Mouse (Mus musculus) bone marrow, adult 2 months (tissue): Measurements from ENCODE around the gene Furin. TPM values are rescaled to one million over a fixed set of nuclear protein-coding genes. Genes with fewer than 3 reads are reported as not detected.
"Not testable (repeated sequence)": the region's sequence is repeated elsewhere in the genome, so short reads cannot be mapped to it uniquely, and the experiment has no call there.

Source experiments
- H3K27ac ChIP-seq: fragments of 200-500 bp; 2 replicates; pipeline ENCODE4 v1.5.1; 2012; ENCODE audit warnings: low read depth, mild to moderate bottlenecking, control low read depth, inconsistent platforms, low read length; ENCODE audit not compliant: control insufficient read depth, poor library complexity, insufficient read depth
- H3K4me1 ChIP-seq: fragments of 200-500 bp; 2 replicates; pipeline ENCODE4 v1.6.1; 2011; ENCODE audit warnings: low read length; ENCODE audit not compliant: control insufficient read depth, insufficient read depth
- H3K4me3 ChIP-seq: fragments of 200-500 bp; replicated peaks from 2 replicates; pipeline ENCODE3; 2011; ENCODE audit warnings: mild to moderate bottlenecking, low read depth, low read length, control low read depth; ENCODE audit not compliant: control insufficient read depth
- CTCF ChIP-seq: fragments of 200-500 bp; IDR thresholded peaks from 2 replicates; pipeline ENCODE4 v1.5.1; 2011; ENCODE audit warnings: low read length, control low read depth; ENCODE audit not compliant: control insufficient read depth, insufficient read depth
- POLR2A ChIP-seq: fragments of 200-500 bp; IDR thresholded peaks from 2 replicates; pipeline ENCODE4 v1.6.1; 2011; ENCODE audit warnings: low read depth, mild to moderate bottlenecking, control low read depth, low read length, borderline replicate concordance; ENCODE audit not compliant: control insufficient read depth
- WGBS: fragments of 180-500 bp; shearing (Covaris S2); methylation state at CpG from one replicate; pipeline ENCODE4 v1.1.7; 2018; 5-methylcytosine and 5-hydroxymethylcytosine counted together
- polyA plus RNA-seq: library from polyadenylated mRNA; stranded (reverse); fragments of >200 nt; gene quantifications from 2 replicates; pipeline ENCODE4 v1.2.4, GENCODE M21; 2011; ENCODE audit warnings: low replicate concordance; ENCODE audit not compliant: missing spikeins, insufficient read depth, insufficient read length

The Furin gene
- polyA plus RNA-seq, 1 experiment: 31.0 TPM

GRCm38 (mm10) chr7:80402651-80403321, 2.5 kb downstream of the Furin start:
- TF ChIP-seq CTCF (no peak), POLR2A (peak; percentile 32; the same call in 1 of the 2 replicates)
- WGBS: 8% methylated on average over 83 of the region's 92 CpGs
- H3K4me1 ChIP-seq: peaks cover 6% of the 10 kb centered on the region
- peak overlapping the region; percentile 68 for H3K4me3 ChIP-seq
- H3K27ac ChIP-seq: peak overlapping the region; percentile 97

GRCm38 (mm10) chr7:80401860-80402641, 3.2 kb downstream of the Furin start:
- under 1% methylated on average over 102 of the region's 102 CpGs for WGBS
- Histone ChIP-seq H3K4me3 (peak overlapping the region; percentile 68), H3K27ac (peak overlapping the region; percentile 97), H3K4me1 (peaks cover 6% of the 10 kb centered on the region)
- no peak for TF ChIP-seq CTCF
- no peak for TF ChIP-seq POLR2A

GRCm38 (mm10) chr7:80401041-80401859, 4.0 kb downstream of the Furin start:
- H3K4me3 ChIP-seq: peak overlapping the region; percentile 68
- H3K27ac ChIP-seq: peak overlapping the region; percentile 97
- peaks cover 6% of the 10 kb centered on the region for H3K4me1 ChIP-seq
- TF ChIP-seq CTCF (no peak), POLR2A (no peak)
- 20% methylated on average over 5 of the region's 5 CpGs for WGBS

GRCm38 (mm10) chr7:80400571-80400970, 4.7 kb downstream of the Furin start:
- TF ChIP-seq POLR2A: no peak
- TF ChIP-seq CTCF: no peak
- Histone ChIP-seq H3K4me3 (peak overlapping the region; percentile 53), H3K4me1 (peaks cover 6% of the 10 kb centered on the region), H3K27ac (peak overlapping the region; percentile 2; the same call in 1 of the 2 replicates)
- 71% methylated on average over 6 of the region's 6 CpGs for WGBS

- TF ChIP-seq POLR2A (no peak), CTCF (no peak)
- peaks cover 6% of the 10 kb centered on the region for H3K4me1 ChIP-seq
- WGBS: 45% methylated on average over 5 of the region's 5 CpGs
- no peak overlapping the region for H3K4me3 ChIP-seq
- H3K27ac ChIP-seq: no peak overlapping the region
Observed at GRCm38 (mm10) chr7:80400099-80400498, 5.1 kb downstream of the Furin start.

GRCm38 (mm10) chr7:80398654-80399444, 6.4 kb downstream of the Furin start:
- no peak for TF ChIP-seq POLR2A
- TF ChIP-seq CTCF: no peak
- peaks cover 4% of the 10 kb centered on the region for H3K4me1 ChIP-seq
- no peak overlapping the region for H3K27ac ChIP-seq
- no peak overlapping the region for H3K4me3 ChIP-seq
- WGBS: 85% methylated on average over 9 of the region's 9 CpGs

- WGBS: 92% methylated on average over 9 of the region's 9 CpGs
- peaks cover 4% of the 10 kb centered on the region for H3K4me1 ChIP-seq
- TF ChIP-seq CTCF: no peak
- no peak for TF ChIP-seq POLR2A
Observed at GRCm38 (mm10) chr7:80397986-80398385, 7.2 kb downstream of the Furin start.

GRCm38 (mm10) chr7:80396427-80396826, 8.8 kb downstream of the Furin start:
- not testable (repeated sequence) for H3K4me3 ChIP-seq, H3K4me1 ChIP-seq, H3K27ac ChIP-seq
- WGBS: 71% methylated on average over 4 of the region's 4 CpGs

More at GRCm38 (mm10) chr7:80397986-80398385, 7.2 kb downstream of the Furin start:
- Histone ChIP-seq H3K27ac (no peak overlapping the region), H3K4me3 (no peak overlapping the region)
